Mouse (Mus musculus): ENCODE results near the gene Cyfip1.
"Not testable (repeated sequence)": the region's sequence is repeated elsewhere in the genome, so short reads cannot be mapped to it uniquely, and the experiment has no call there.

The Cyfip1 gene

GRCm38 (mm10) chr7:55865044-55865443 is 23.5 kb downstream of the Cyfip1 start:
- no peak for DNase-seq (ENCODE audit: low spot score)

DNA sequence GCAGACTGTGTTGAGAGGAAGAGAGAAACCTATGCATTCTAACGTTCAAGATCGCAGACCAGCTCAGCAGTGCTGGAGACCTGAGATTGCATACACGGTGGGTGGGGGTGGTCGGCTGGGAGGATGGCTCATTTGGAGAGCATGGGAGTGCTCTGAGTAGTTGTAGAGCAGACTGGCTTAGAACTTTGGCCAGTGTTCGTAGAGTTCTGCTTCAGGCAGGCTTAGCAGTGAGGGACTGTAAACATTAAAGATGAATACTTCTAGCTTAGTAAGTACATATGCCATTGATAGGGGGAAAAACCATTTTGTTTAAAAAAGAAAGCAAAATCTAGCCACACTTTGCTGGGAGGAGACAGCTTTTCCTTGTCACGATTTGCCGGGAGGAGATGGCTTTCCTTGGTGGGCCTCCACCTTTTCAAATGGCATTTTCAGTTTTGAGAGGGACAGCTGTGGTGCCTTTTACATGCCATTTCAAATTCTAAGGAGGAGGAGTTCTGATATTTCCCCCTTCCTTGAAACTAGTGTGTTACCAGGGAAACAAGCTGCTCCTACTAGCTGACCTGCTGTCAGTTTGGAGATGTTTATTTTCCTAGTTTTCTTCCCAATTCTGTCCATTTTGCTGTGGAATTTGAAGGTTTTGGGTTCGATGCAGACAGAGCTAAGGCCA is 24.3 kb downstream of the Cyfip1 start:
- no peak for DNase-seq (ENCODE audit: low spot score)

GRCm38 (mm10) chr7:55868247-55868646 is 26.7 kb downstream of the Cyfip1 start:
- no peak for DNase-seq (ENCODE audit: low spot score)

- DNase-seq (ENCODE audit: low spot score), result no peak
These were observed 27.7 kb downstream of the Cyfip1 start for GRCm38 (mm10) chr7:55869220-55869619.

- no peak for DNase-seq (ENCODE audit: low spot score)
These were observed 28.9 kb downstream of the Cyfip1 start for GRCm38 (mm10) chr7:55870340-55871020.

GRCm38 (mm10) chr7:55871476-55871875 is 29.9 kb downstream of the Cyfip1 start:
- DNase-seq (ENCODE audit: low spot score), result no peak

GRCm38 (mm10) chr7:55874703-55875102 is 33.2 kb downstream of the Cyfip1 start:
- no peak for DNase-seq (ENCODE audit: low spot score)

GRCm38 (mm10) chr7:55877721-55878120 is 36.2 kb downstream of the Cyfip1 start:
- DNase-seq (ENCODE audit: low spot score), result no peak

DNA sequence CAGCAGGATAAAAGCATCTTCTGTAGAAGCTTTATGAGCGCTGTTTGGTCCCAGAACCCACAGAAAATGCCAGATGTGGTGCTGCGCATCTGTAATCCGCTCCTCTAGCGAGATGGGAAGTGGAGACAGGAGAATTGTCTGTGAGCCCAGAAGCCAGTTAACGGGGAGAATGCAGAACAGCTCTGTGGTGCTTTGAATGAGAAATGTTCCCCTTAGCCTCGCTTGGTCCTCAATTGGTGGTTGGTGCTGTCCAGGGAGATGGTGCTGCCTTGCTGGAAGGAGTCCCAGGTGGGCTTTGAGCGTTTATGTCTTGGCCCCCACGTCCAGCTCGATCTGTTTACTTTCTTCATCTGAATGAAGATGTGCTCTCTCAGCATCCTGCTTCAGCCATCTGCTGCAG is 39.3 kb downstream of the Cyfip1 start:
- DNase-seq (ENCODE audit: low spot score), result no peak

- DNase-seq (ENCODE audit: low spot score), result no peak
These were observed 47.1 kb downstream of the Cyfip1 start for GRCm38 (mm10) chr7:55888603-55889002.

DNA sequence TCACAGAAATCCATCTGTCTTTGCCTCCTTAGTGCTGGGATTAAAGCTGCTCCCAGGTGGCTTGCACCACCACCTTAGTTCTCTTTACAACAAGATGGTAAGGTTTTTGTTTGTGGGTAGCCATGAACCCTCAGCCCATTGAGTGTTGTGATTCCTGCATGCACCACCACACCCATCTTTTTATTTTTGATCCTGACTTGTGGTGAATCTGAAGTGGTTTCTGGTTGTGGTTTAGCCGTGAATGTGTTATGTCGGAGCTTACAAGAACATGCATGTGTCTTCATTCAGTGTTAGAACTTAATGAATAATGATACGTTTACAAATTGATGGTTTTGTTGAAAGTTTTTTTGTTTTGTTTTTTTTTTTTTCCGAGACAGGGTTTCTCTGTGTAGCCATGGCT is 48.5 kb downstream of the Cyfip1 start:
- DNase-seq (ENCODE audit: low spot score), result no peak

- DNase-seq (ENCODE audit: low spot score), result no peak
These were observed 49.2 kb downstream of the Cyfip1 start for GRCm38 (mm10) chr7:55890731-55891130.

DNA sequence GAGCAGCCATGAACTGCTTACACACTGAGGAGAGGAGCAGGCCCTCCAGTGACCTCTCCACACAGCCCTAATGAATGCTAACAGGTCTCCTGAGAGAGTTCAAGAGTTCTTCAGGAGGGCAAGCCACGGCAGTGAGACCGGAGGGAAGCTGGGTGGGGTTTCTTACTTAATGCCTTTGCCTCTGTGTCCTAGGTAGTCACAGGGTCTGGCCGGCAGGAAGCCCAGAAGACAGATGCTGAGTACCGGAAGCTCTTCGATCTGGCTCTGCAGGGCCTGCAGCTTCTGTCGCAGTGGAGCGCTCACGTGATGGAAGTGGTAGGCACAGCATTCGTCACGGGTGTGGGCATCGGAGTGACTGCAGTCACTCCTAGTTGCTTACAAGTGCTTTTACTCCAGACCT is 50.3 kb downstream of the Cyfip1 start:
- no peak for DNase-seq (ENCODE audit: low spot score)

GRCm38 (mm10) chr7:55903766-55904165 is 62.2 kb downstream of the Cyfip1 start:
- DNase-seq (ENCODE audit: low spot score), result no peak

DNA sequence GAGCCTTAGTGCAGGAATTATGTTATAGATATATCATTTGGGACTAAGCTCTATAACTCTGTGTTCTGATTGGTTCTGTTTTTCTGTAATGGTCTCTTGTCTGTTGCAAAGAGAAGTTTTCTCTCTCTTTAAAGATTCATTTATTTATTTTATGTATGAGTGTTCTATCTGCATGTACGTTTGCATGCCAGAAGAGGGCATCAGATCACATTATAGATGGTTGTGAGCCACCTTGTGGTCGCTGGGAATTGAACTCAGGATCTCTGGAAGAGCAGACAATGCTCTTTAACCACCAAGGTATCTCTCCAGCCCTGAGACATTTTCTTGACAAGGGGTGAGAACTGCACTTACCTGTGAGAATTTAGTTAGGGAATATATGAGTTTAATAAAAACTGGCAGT is 63.9 kb downstream of the Cyfip1 start:
- no peak for DNase-seq (ENCODE audit: low spot score)

GRCm38 (mm10) chr7:55909519-55909918 is 68.0 kb downstream of the Cyfip1 start:
- no peak for DNase-seq (ENCODE audit: low spot score)

- DNase-seq (ENCODE audit: low spot score), result no peak
These were observed 68.8 kb downstream of the Cyfip1 start for GRCm38 (mm10) chr7:55910356-55910755.

GRCm38 (mm10) chr7:55911371-55911770 is 69.8 kb downstream of the Cyfip1 start:
- DNase-seq (ENCODE audit: low spot score), result peak; percentile 19

GRCm38 (mm10) chr7:55912118-55912517 is 70.6 kb downstream of the Cyfip1 start:
- DNase-seq (ENCODE audit: low spot score), result no peak

GRCm38 (mm10) chr7:55918365-55918764 is 76.8 kb downstream of the Cyfip1 start:
- DNase-seq (ENCODE audit: low spot score), result not testable (repeated sequence)

- no peak for DNase-seq (ENCODE audit: low spot score)
These were observed 85.7 kb downstream of the Cyfip1 start for GRCm38 (mm10) chr7:55927262-55927661.

DNA sequence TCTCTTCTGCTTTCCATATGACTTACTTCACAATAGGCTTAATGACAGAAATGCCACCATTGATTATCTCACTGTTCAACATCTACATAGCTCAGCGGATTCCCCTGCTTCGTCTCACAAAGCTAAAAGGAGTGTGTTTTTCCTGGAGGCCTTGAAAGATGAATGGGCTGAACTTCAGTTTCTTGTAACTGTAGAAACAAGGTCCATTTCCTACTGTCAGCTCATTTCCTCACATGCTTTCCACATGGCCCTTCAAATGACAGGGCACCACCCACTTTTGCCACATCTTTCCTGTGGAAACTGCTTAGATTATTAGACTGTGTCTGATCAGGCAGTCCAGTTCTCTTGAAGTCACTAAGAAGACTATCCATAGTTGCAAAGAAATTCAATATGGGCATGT is 87.1 kb downstream of the Cyfip1 start:
- no peak for DNase-seq (ENCODE audit: low spot score)

- no peak for DNase-seq (ENCODE audit: low spot score)
These were observed 93.5 kb downstream of the Cyfip1 start for GRCm38 (mm10) chr7:55935025-55935424.

DNA sequence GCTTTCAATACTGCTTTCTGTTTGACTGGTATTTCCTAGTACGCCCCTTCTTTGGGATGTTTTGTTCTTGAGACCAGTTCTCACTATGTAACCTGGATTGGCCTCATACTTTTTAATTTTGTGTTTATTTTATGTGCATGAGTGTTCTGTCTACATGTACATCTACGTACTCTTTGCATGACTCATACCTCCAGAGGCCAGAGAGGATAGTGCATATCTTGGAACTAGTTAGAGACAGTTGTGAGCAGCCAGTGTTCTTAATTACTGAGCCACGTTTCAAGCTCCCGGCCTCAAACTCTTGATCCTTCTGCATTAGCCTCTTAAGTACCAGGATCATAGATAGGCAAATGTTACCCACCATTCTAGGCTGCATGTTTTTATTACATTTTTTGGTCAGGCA is 96.8 kb downstream of the Cyfip1 start:
- no peak for DNase-seq (ENCODE audit: low spot score)
